Mouse (Mus musculus) heart, postnatal 0 days (tissue): ENCODE data around the gene Ttc7b.

ENCODE experiments used
- CTCF ChIP-seq: IDR thresholded peaks from 2 replicates; pipeline ENCODE4 v1.5.1; 2016; ENCODE audit warnings: antibody characterized with exemption, control low read depth, low read depth
- EP300 ChIP-seq: IDR thresholded peaks from 2 replicates; pipeline ENCODE4 v1.6.1; 2016; ENCODE audit warnings: antibody characterized with exemption, low read depth

GRCm38 (mm10) chr12:100325618-100326017 is 195.0 kb downstream of the Ttc7b start:
- TF ChIP-seq CTCF, result no peak
- TF ChIP-seq EP300, result no peak
